Mouse (Mus musculus): ENCODE measurements around the gene Entpd7.
A peak's percentile ranks its signal among the peaks of the same experiment; 100 is the strongest.

Gene Entpd7

GRCm38 (mm10) chr19:43724821-43725220 is 35.3 kb downstream of the Entpd7 start:
- DNase-seq, result no peak

DNA sequence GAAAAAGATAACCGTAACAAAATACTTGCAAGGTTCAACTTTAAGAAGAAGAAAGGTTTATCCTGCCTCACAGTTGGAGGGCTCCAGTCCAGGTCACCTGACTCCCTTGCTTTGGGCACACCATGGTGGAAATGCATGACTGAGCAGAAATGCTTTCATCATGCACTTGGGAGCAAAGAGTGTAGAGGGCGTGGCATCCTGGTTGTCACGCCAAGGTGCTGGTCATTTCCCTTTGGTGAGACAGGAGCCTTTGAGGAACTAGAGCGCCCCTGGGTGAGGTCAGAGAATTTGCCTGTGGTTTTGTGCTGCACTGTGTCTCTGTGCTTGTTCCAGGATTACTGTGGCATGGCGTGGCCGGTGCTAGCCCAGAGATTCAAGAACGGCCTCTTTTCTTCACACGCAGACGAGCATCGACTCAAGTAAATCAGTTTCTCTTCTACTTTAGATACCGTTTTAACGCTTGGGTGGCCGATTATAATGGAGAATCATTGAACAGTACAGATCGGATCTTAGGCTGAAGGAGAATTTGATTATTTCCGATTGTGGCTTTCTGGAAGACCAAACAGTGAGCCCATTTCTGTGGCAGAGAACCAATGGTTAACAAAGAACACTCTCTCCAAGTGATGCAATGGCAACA is 37.2 kb downstream of the Entpd7 start:
- DNase-seq, result no peak

DNA sequence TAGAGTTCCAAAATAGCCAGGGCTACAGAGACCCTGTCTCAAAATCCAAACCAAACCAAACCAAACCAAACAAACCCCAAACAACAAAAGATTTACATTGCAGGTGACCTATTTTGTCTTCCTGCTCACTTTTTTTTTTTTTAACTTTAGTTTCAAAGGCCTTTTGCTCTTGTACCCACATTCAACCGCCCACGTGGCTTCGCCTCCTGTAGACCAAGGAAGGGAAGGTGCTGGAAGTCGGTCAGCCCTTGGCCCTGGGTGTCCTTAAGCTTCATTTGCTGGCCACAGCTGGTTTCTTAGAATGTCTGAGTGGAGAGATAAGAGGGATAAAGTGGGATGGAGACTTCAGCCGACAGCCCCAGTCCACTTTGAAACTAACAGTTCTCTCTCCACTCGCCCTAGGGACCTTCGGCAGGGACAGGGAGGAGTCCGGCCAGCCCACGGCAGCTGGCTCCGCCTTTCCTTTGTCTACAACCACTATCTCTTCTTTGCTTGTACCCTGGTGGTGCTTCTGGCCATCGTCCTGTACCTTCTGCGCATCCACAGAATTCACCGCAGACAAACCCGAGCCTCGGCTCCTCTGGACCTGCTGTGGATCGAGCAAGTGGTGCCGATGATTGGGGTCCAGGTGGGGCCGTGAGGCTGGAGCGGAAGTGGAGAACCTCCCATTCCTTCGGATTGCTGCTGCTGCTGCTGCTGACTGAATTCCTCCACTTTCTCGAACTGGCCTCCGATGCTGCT is 40.0 kb downstream of the Entpd7 start:
- DNase-seq, result peak; percentile 42 to 63

DNA sequence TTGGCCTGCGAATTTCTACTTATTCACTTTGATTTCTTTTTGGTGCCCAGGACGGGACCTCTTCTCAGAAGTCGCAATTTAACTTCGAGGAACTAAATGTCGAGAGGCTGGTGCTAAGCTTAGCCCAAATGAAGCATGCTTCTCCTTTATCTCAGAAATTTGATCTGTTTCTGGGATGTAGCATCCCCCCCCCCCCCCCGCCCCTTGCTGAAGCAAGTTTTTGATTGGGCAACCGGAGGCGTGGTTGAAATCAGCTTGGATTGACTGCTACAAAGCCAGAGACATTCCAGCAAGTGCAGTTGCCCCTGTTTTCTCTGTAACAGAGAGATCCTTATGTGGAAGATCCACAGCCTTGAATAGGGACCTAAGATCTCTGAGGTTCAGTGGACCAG is 40.6 kb downstream of the Entpd7 start:
- DNase-seq, result no peak

DNA sequence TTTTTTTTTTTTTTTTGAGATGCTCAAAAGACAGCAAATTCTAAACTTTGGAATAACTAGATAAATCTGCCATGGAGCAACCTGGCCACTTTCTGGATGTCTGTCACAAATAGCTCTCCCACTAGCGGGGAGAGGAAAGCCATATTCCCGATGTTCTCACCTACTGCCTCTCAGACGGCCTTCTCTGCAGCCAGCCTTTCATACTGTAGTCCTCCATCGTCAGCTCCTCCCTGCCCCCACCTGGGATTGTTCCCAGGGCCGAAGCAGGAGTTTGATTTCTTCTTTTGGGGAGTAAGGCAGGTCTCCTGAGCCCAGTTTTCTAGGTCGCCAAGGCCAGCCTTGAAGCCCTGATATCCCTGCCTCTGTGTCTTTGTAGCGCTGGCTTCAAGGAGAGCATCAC is 41.7 kb downstream of the Entpd7 start:
- DNase-seq, result no peak

GRCm38 (mm10) chr19:43738409-43738808 is 48.9 kb downstream of the Entpd7 start:
- no peak for DNase-seq

DNA sequence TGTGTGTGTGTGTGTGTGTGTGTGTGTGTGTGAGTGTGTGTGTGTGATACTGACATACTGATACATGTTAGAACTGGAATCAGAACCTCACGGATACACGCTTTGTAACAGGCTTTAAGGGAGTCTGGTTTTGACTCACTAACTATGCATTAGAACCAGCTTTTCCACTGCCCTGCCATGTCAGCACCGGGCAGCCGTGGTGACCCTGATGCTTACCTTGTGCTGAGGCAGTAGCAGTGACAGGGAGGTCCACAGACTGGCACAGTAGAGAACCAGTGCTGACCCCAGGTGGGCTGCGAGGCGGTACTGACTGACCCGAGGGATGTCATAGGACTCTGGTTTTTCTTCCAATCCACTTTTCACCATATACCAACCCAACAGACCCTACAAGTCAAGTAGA is 53.9 kb downstream of the Entpd7 start:
- DNase-seq, result no peak

DNA sequence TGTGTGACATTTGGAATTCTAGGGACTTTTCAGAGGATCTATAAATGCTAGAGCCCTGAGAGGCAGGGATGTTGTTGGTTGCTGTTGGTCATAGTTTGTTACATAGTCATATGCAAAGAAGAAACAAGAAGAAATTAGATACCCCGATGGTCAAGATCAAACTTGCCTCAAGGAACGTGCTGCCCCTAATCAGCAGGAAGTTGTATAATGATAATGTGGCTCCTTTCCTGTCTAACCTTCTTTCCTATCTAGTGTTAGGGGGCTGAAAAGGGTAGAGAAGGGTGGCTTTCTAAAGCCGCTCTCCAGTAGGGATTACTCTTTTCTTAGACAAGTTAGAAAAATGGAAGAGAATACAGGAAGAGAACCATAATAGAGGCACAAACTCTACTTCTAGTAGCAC is 56.3 kb downstream of the Entpd7 start:
- no peak for DNase-seq

DNA sequence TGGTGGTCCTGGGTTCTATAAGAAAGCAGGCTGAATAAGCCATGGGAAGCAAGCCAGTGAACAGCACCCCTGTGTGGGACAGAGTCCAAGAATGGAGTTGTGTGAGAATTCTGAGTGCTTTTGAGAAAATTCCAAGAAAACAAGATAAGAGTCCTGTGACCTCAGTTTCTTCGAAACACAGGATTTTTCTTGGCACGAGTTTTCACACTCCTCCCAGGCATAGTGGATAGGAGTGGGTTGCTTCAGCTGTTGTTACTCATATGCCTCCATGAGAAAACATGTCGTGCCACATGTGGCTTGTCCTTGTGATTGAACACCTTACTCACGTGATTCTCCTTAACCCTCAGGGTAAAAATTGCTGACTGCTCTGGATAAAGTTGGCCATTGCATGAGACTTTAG is 58.4 kb downstream of the Entpd7 start:
- no peak for DNase-seq

DNA sequence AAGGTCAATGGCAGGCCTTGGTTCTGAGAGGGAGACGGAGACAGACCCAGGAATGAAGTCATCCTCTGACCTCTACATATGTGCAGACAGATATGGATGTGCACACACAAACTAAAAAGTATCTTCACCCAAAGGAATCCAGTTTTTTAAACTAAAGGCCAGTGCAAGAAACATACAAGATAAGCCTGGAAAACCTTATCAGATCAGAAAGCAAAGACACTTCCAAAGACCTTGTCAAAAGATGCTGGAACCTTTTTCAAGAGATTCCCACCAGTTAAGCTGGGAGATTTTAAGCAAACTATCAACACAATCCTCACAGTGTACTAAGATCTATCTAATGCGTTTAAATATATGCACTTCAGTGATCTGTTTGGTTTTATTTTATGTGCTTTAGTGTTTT is 60.5 kb downstream of the Entpd7 start:
- DNase-seq, result no peak

DNA sequence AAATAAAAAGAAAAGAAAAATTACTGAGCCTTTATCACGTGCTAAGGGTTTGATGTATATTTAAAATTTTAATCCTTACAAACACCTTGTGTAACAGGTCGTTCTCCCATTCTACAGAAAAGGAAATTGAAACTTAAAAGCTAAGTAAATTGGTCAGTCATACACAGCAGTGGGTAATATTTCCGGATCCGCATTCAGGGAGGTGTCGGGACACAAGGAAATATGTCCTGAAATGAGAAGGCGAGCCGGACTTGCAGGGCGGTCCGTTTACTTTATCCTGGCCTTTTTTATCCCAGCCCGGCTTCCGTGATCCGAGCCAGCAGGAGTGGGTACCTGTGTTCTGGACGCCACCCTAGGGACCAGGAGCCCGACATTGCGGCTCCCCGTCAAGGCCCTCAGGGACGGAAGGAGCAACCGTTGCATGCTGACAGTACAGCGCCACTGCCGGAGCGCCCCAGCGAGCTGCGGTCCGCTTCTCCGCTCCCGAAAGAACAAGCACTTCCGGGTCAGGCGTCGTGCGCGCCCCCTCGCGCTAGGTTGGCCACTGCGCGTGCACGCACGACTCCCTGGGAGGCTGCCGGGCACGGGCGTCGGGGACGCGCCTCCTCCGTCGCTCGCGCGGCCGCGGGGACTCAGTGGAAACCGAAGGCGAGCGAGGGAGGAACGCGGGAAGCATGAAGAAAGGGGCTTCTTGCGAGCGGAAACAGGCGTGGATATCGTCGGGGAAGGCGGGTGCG is 63.2 kb downstream of the Entpd7 start, which contains the start of the genes Cutc and Cox15:
Cutc (plus strand) TSS at position 508 of the 737 bp plus-strand sequence.
Cox15 (minus strand) TSS at position 512 of the 737 bp plus-strand sequence.
- peak; percentile 98 to 99 for DNase-seq

- DNase-seq, result peak; percentile 91
Observed at GRCm38 (mm10) chr19:43753226-43753835, 63.9 kb downstream of the Entpd7 start.

DNA sequence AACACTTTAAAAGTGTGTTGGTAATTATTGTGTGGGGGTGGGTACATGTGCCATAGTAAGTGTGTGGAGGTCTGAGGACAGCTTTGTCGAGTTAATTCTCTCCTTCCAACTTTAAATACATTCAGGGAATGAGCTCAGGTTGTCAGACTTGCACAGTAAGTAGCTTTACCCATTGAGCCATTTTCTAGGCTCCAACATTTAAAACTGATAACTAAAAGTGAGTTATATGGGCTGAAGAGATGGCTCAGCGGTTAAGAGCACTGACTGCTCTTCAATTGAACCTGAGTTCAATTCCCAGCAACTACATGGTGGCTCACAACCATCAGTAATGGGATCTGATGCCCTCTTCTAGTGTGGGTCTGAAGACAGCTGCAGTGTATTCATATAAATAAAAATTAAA is 64.8 kb downstream of the Entpd7 start:
- no peak for DNase-seq

GRCm38 (mm10) chr19:43754872-43755271 is 65.4 kb downstream of the Entpd7 start:
- no peak for DNase-seq

- peak; percentile 70 to 80 for DNase-seq
Observed at GRCm38 (mm10) chr19:43760504-43760903, 71.0 kb downstream of the Entpd7 start.

GRCm38 (mm10) chr19:43761543-43762256 is 72.2 kb downstream of the Entpd7 start:
- no peak for DNase-seq

DNA sequence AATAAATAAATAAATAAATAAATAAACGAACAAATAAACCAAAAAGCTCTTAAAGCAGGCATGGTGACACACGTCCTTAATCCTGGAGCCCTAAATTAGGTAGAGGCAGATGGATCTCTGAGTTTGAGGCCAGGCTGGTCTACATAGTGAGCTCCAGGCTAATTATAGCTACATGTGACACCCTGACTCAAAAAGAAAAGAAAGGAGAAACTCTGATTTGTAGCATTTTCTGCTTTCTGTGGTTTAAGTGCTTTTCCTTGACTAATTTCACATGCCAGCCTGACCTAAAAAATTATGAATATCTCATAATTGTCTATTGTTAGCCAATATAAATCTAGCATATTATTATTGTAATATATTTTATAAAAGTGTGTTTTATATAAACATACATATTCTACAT is 72.9 kb downstream of the Entpd7 start:
- DNase-seq, result no peak

DNA sequence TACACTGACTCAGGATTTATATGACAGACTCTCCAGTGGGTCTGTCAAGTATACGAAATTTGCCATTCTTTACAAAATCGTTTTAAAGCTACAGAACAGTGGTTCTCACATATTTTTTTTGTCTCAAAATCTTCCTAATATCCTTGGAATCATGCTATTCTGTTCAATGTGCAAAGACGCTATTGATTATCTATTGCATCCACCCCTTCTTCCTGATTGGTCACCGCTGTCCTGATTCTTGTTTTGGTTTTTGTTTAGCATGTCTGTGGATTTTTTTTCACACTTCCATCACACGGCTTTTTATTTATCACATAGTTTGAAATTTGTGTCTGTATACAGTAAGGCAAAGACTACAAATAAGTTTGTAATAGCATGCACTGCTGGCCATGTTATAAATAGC is 77.0 kb downstream of the Entpd7 start:
- no peak for DNase-seq

DNA sequence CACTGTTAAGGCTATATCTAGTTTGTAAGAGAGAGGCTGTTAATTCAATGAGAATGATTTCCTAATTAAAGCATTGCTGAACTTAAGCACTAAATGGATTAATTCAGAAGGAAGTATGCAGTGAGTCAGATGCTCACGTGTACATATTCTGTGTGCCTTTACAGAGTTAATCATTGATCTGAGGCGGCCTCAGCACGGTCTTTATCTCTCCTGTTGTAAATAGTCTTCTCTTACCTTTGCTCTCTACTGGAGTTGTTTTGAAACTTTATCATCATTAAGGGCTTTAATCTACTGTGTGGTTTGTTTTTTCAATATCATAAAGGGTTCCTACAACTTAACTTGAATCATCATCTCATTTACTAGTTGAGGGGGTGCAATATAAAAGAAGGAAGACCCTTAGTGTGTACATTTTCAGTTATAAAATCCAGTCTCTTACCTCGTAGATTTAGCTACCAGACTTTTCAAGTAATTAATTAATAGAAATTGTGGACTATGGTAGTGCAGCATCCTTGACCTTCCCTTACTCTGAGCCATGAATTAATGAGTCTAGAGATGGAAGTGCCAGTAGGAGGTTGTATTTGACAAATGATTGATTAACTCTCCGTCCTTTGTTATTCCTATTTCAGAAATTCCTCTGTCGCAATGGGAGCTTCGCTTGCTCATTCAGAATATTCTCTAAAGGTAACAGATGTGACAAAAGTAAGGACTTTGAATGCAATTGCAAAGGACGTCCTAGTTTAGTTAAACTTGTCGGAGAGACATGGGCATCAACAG is 78.3 kb downstream of the Entpd7 start:
- no peak for DNase-seq

DNA sequence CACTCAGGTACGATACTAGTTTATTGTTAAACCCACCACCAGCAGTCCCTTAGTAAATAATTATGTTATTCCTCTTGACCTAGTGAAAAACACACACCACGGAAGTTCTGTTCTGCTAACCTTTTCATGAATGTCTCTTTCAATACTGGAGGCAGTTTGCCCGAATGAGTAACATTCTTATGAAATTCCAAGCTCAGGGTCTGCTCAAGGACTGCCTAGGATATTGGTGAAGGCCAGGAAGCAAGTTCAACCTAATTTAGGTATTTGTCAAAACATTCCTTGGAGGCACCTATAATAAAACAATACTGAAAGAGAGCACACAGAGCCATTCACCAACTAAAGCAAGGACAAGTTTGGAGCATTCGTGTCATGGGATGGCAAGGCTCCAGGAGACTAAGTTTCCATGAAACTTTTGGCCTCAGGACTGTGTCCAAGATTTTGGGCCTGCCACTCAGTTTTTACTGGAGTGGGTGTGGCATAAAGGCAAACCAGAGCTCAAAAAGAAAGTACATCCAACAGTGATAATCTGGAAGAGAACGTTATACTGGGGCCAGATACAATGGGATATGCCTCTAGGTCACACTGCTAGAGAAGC is 80.0 kb downstream of the Entpd7 start:
- no peak for DNase-seq

- DNase-seq, result no peak
Observed at GRCm38 (mm10) chr19:43770584-43770983, 81.1 kb downstream of the Entpd7 start.
